Mouse (Mus musculus) MN1 (cell line): ENCODE results near the gene Mgst2.

ENCODE experiments used
- DNase-seq: peaks from one replicate; pipeline ENCODE4 v3.0.0-alpha.2; 2016; ENCODE audit warnings: low spot score

Mgst2 gene

GRCm38 (mm10) chr3:51654303-51655055, 5.7 kb upstream of the Mgst2 start:
- no peak for DNase-seq

- no peak for DNase-seq
Measured at GRCm38 (mm10) chr3:51659415-51659814, 745 bp upstream of the Mgst2 start.

- DNase-seq: no peak
Measured at GRCm38 (mm10) chr3:51660821-51661276, 689 bp downstream of the Mgst2 start.

GRCm38 (mm10) chr3:51661376-51661775, 1.2 kb downstream of the Mgst2 start:
- DNase-seq: no peak

- DNase-seq: no peak
Measured at GRCm38 (mm10) chr3:51661880-51662550, 1.9 kb downstream of the Mgst2 start.

- DNase-seq: no peak
Measured at GRCm38 (mm10) chr3:51662557-51662956, 2.4 kb downstream of the Mgst2 start.

GRCm38 (mm10) chr3:51668607-51669006, 8.4 kb downstream of the Mgst2 start:
- DNase-seq: no peak

- DNase-seq: peak; percentile 27
Measured at GRCm38 (mm10) chr3:51670414-51671070, 10.4 kb downstream of the Mgst2 start.

GRCm38 (mm10) chr3:51671071-51671469, 10.9 kb downstream of the Mgst2 start:
- no peak for DNase-seq

- no peak for DNase-seq
Measured at GRCm38 (mm10) chr3:51672631-51673030, 12.5 kb downstream of the Mgst2 start.

- DNase-seq: peak; percentile 44
Measured at GRCm38 (mm10) chr3:51673408-51674086, 13.4 kb downstream of the Mgst2 start.

- no peak for DNase-seq
Measured at GRCm38 (mm10) chr3:51674963-51675362, 14.8 kb downstream of the Mgst2 start.

GRCm38 (mm10) chr3:51685539-51685938, 25.4 kb downstream of the Mgst2 start:
- DNase-seq: no peak

- DNase-seq: no peak
Measured at GRCm38 (mm10) chr3:51686316-51686715, 26.2 kb downstream of the Mgst2 start.

GRCm38 (mm10) chr3:51686791-51687190, 26.6 kb downstream of the Mgst2 start:
- no peak for DNase-seq

- DNase-seq: no peak
Measured at GRCm38 (mm10) chr3:51688725-51689124, 28.6 kb downstream of the Mgst2 start.

- no peak for DNase-seq
Measured at GRCm38 (mm10) chr3:51693196-51693595, 33.0 kb downstream of the Mgst2 start.

- no peak for DNase-seq
Measured at GRCm38 (mm10) chr3:51694576-51694975, 34.4 kb downstream of the Mgst2 start.

GRCm38 (mm10) chr3:51695713-51696112, 35.6 kb downstream of the Mgst2 start:
- no peak for DNase-seq

- no peak for DNase-seq
Measured at GRCm38 (mm10) chr3:51697931-51698330, 37.8 kb downstream of the Mgst2 start.

- DNase-seq: no peak
Measured at GRCm38 (mm10) chr3:51700123-51700522, 40.0 kb downstream of the Mgst2 start.

GRCm38 (mm10) chr3:51700731-51701280, 40.6 kb downstream of the Mgst2 start:
- peak; percentile 43 for DNase-seq
